Mouse (Mus musculus): ENCODE measurements around the gene Ramp2. TPM values are rescaled to one million over a fixed set of nuclear protein-coding genes. Genes with fewer than 3 reads are reported as not detected.

Gene Ramp2
- polyA plus RNA-seq, 1 experiment from 2014 or later: 312 TPM

GRCm38 (mm10) chr11:101233240-101233639 is 12.6 kb upstream of the Ramp2 start:
- Histone ChIP-seq H3K9ac (ENCODE audit: low read length) (no peak overlapping the region), H3K36me3 (ENCODE audit: control insufficient read depth, insufficient read depth, low read length) (no peaks in the 10 kb centered on the region), H3K4me2 (ENCODE audit: low read depth, low read length) (no peak overlapping the region), H3K4me3 (ENCODE audit: low read length) (no peak overlapping the region), H3K27me3 (ENCODE audit: control insufficient read depth, insufficient read depth, low read depth, low read length) (no peaks in the 10 kb centered on the region), H3K4me1 (replicated peaks; ENCODE audit: control insufficient read depth, insufficient read depth, low read length) (peaks cover 34% of the 10 kb centered on the region), H3K9me3 (ENCODE audit: control insufficient read depth, low read length) (no peaks in the 10 kb centered on the region), H3K27ac (ENCODE audit: low read length) (no peak overlapping the region)
- no peak for ATAC-seq (ENCODE audit: low read depth)
- 42% methylated on average over 1 of the region's 1 CpGs for WGBS

- Histone ChIP-seq H3K27ac (ENCODE audit: low read length) (no peak overlapping the region), H3K36me3 (ENCODE audit: control insufficient read depth, insufficient read depth, low read length) (no peaks in the 10 kb centered on the region)
These were observed 11.7 kb upstream of the Ramp2 start for GRCm38 (mm10) chr11:101234124-101234523.

GRCm38 (mm10) chr11:101235429-101235828 is 10.4 kb upstream of the Ramp2 start:
- H3K9me3 ChIP-seq (ENCODE audit: control insufficient read depth, low read length): no peaks in the 10 kb centered on the region
- ATAC-seq (ENCODE audit: low read depth): no peak
- H3K4me1 ChIP-seq (replicated peaks; ENCODE audit: control insufficient read depth, insufficient read depth, low read length): peaks cover 22% of the 10 kb centered on the region
- no peak overlapping the region for H3K27ac ChIP-seq (ENCODE audit: low read length)
- no peaks in the 10 kb centered on the region for H3K36me3 ChIP-seq (ENCODE audit: control insufficient read depth, insufficient read depth, low read length)
- H3K9ac ChIP-seq (ENCODE audit: low read length): no peak overlapping the region
- H3K27me3 ChIP-seq (ENCODE audit: control insufficient read depth, insufficient read depth, low read depth, low read length): no peaks in the 10 kb centered on the region
- no peak overlapping the region for H3K4me2 ChIP-seq (ENCODE audit: low read depth, low read length)
- H3K4me3 ChIP-seq (ENCODE audit: low read length): no peak overlapping the region

More at GRCm38 (mm10) chr11:101234124-101234523, 11.7 kb upstream of the Ramp2 start:
- Histone ChIP-seq H3K9ac (ENCODE audit: low read length) (no peak overlapping the region), H3K27me3 (ENCODE audit: control insufficient read depth, insufficient read depth, low read depth, low read length) (no peaks in the 10 kb centered on the region), H3K4me3 (ENCODE audit: low read length) (no peak overlapping the region), H3K4me1 (replicated peaks; ENCODE audit: control insufficient read depth, insufficient read depth, low read length) (peaks cover 33% of the 10 kb centered on the region), H3K4me2 (ENCODE audit: low read depth, low read length) (no peak overlapping the region), H3K9me3 (ENCODE audit: control insufficient read depth, low read length) (no peaks in the 10 kb centered on the region)
- no peak for ATAC-seq (ENCODE audit: low read depth)

- Histone ChIP-seq H3K9me3 (ENCODE audit: control insufficient read depth, low read length) (no peaks in the 10 kb centered on the region), H3K4me3 (ENCODE audit: low read length) (no peak overlapping the region), H3K27me3 (ENCODE audit: control insufficient read depth, insufficient read depth, low read depth, low read length) (no peaks in the 10 kb centered on the region), H3K4me1 (replicated peaks; ENCODE audit: control insufficient read depth, insufficient read depth, low read length) (peaks cover 10% of the 10 kb centered on the region), H3K9ac (ENCODE audit: low read length) (no peak overlapping the region), H3K4me2 (ENCODE audit: low read depth, low read length) (no peak overlapping the region), H3K36me3 (ENCODE audit: control insufficient read depth, insufficient read depth, low read length) (no peaks in the 10 kb centered on the region), H3K27ac (ENCODE audit: low read length) (no peak overlapping the region)
- 92% methylated on average over 5 of the region's 5 CpGs for WGBS
- no peak for ATAC-seq (ENCODE audit: low read depth)
These were observed 9.0 kb upstream of the Ramp2 start for GRCm38 (mm10) chr11:101236782-101237181.

- Histone ChIP-seq H3K9ac (ENCODE audit: low read length) (0 out of 2 replicates have a peak overlapping the region, but pooled peaks have one; percentile 14), H3K27ac (ENCODE audit: low read length) (peak overlapping the region; percentile 80), H3K27me3 (ENCODE audit: control insufficient read depth, insufficient read depth, low read depth, low read length) (no peaks in the 10 kb centered on the region), H3K4me1 (replicated peaks; ENCODE audit: control insufficient read depth, insufficient read depth, low read length) (peaks cover 7% of the 10 kb centered on the region), H3K36me3 (ENCODE audit: control insufficient read depth, insufficient read depth, low read length) (no peaks in the 10 kb centered on the region), H3K4me2 (ENCODE audit: low read depth, low read length) (no peak overlapping the region), H3K4me3 (ENCODE audit: low read length) (no peak overlapping the region), H3K9me3 (ENCODE audit: control insufficient read depth, low read length) (no peaks in the 10 kb centered on the region)
- ATAC-seq (ENCODE audit: low read depth): peak; percentile 78
- WGBS: 24% methylated on average over 5 of the region's 5 CpGs
These were observed 7.7 kb upstream of the Ramp2 start for GRCm38 (mm10) chr11:101238071-101238647.

GRCm38 (mm10) chr11:101245071-101245470 is 757 bp upstream of the Ramp2 start:
- Histone ChIP-seq H3K9ac (ENCODE audit: low read length) (no peak overlapping the region), H3K4me3 (ENCODE audit: low read length) (no peak overlapping the region), H3K9me3 (ENCODE audit: control insufficient read depth, low read length) (no peaks in the 10 kb centered on the region), H3K4me1 (replicated peaks; ENCODE audit: control insufficient read depth, insufficient read depth, low read length) (peaks cover 7% of the 10 kb centered on the region; the same call in 1 of the 2 replicates), H3K4me2 (ENCODE audit: low read depth, low read length) (peak overlapping the region; percentile 91), H3K27ac (ENCODE audit: low read length) (peak overlapping the region; percentile 90), H3K36me3 (ENCODE audit: control insufficient read depth, insufficient read depth, low read length) (no peaks in the 10 kb centered on the region), H3K27me3 (ENCODE audit: control insufficient read depth, insufficient read depth, low read depth, low read length) (peaks cover 5% of the 10 kb centered on the region; the same call in 1 of the 2 replicates)
- ATAC-seq (ENCODE audit: low read depth): no peak
- 38% methylated on average over 4 of the region's 4 CpGs for WGBS

- ATAC-seq (ENCODE audit: low read depth): no peak; the same call in none of the 2 replicates
- peak overlapping the region; percentile 90 for H3K27ac ChIP-seq (ENCODE audit: low read length)
- H3K27me3 ChIP-seq (ENCODE audit: control insufficient read depth, insufficient read depth, low read depth, low read length): peaks cover 5% of the 10 kb centered on the region; the same call in 1 of the 2 replicates
- peak overlapping the region; percentile 84 for H3K9ac ChIP-seq (ENCODE audit: low read length)
- 7% methylated on average over 7 of the region's 7 CpGs for WGBS
- H3K4me3 ChIP-seq (ENCODE audit: low read length): peak overlapping the region; percentile 75
- no peaks in the 10 kb centered on the region for H3K9me3 ChIP-seq (ENCODE audit: control insufficient read depth, low read length)
- H3K4me2 ChIP-seq (ENCODE audit: low read depth, low read length): peak overlapping the region; percentile 91
- H3K4me1 ChIP-seq (replicated peaks; ENCODE audit: control insufficient read depth, insufficient read depth, low read length): peaks cover 7% of the 10 kb centered on the region; the same call in 1 of the 2 replicates
- H3K36me3 ChIP-seq (ENCODE audit: control insufficient read depth, insufficient read depth, low read length): no peaks in the 10 kb centered on the region
These were observed 829 bp downstream of the Ramp2 start for GRCm38 (mm10) chr11:101246702-101247012.

GRCm38 (mm10) chr11:101247521-101248030 is 1.7 kb downstream of the Ramp2 start:
- WGBS: 73% methylated on average over 6 of the region's 6 CpGs
- Histone ChIP-seq H3K27me3 (ENCODE audit: control insufficient read depth, insufficient read depth, low read depth, low read length) (peaks cover 5% of the 10 kb centered on the region; the same call in 1 of the 2 replicates), H3K4me1 (replicated peaks; ENCODE audit: control insufficient read depth, insufficient read depth, low read length) (peaks cover 9% of the 10 kb centered on the region; the same call in 1 of the 2 replicates), H3K4me2 (ENCODE audit: low read depth, low read length) (peak overlapping the region; percentile 91), H3K36me3 (ENCODE audit: control insufficient read depth, insufficient read depth, low read length) (no peaks in the 10 kb centered on the region), H3K27ac (ENCODE audit: low read length) (peak overlapping the region; percentile 90), H3K4me3 (ENCODE audit: low read length) (peak overlapping the region; percentile 75), H3K9me3 (ENCODE audit: control insufficient read depth, low read length) (no peaks in the 10 kb centered on the region), H3K9ac (ENCODE audit: low read length) (peak overlapping the region; percentile 84)
- ATAC-seq (ENCODE audit: low read depth): no peak

- H3K4me2 ChIP-seq (ENCODE audit: low read depth, low read length): peak overlapping the region; percentile 91
- H3K27ac ChIP-seq (ENCODE audit: low read length): peak overlapping the region; percentile 90
- H3K36me3 ChIP-seq (ENCODE audit: control insufficient read depth, insufficient read depth, low read length): no peaks in the 10 kb centered on the region
- H3K9ac ChIP-seq (ENCODE audit: low read length): peak overlapping the region; percentile 8; the same call in 1 of the 2 replicates
- H3K4me3 ChIP-seq (ENCODE audit: low read length): no peak overlapping the region; the same call in 1 of the 2 replicates
- no peaks in the 10 kb centered on the region for H3K9me3 ChIP-seq (ENCODE audit: control insufficient read depth, low read length)
- peaks cover 5% of the 10 kb centered on the region; the same call in 1 of the 2 replicates for H3K27me3 ChIP-seq (ENCODE audit: control insufficient read depth, insufficient read depth, low read depth, low read length)
- WGBS: 24% methylated on average over 14 of the region's 14 CpGs
- ATAC-seq (ENCODE audit: low read depth): peak; percentile 52
- peaks cover 13% of the 10 kb centered on the region; the same call in 1 of the 2 replicates for H3K4me1 ChIP-seq (replicated peaks; ENCODE audit: control insufficient read depth, insufficient read depth, low read length)
These were observed 2.6 kb downstream of the Ramp2 start for GRCm38 (mm10) chr11:101248258-101248994.

All from lung, embryonic 16.5 days (tissue).